In the genomic region with DNA sequence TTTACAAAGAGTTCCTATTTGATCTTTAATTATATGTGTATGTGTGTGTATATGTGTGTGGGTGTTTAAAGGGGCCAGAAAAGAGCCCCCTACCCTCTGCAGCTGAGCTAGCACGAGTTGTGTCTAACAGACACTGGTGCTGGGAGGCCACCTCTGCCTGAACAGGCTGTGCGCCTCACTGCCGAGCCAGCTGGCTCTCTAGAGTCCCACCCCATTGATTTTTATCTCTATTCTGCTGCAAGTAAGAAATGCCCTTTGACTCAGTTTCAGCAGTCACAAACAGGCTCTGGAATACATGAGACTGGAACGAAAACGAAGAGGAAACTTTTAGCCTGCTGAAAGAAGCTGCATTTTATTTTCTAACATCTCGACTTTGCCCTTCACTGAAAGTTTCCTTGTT, we compare ENCODE assay signal across 17 mouse cellular contexts. TPM values are rescaled to one million over a fixed set of nuclear protein-coding genes. Genes with fewer than 3 reads are reported as not detected.
DNase-seq lines count a peak whose midpoint lies in the region; ATAC-seq and TF ChIP-seq lines count a peak whose summit lies in the region.
"Had no signal": no experiment of that assay in that cellular context is flagged by ENCODE, and none has a peak within 500 bp of the region (broad histone marks: within the 10 kb centered on the region; RNA-seq: fewer than 3 reads in every experiment).

No protein-coding gene starts in this region.

- no peak for TF ChIP-seq CTCF in kidney, postnatal 0 days (IDR thresholded peaks at IDR 0.05; ENCODE audit: low read depth)

- no peak overlapping the region for H3K9ac ChIP-seq in heart, embryonic 12.5 days
- no peak overlapping the region for H3K9ac ChIP-seq in kidney, postnatal 0 days (ENCODE audit: low read depth, low read length)
- H3K9ac ChIP-seq: embryonic facial prominence, embryonic 13.5 days; forebrain, embryonic 12.5 days; hindbrain, embryonic 15.5 days; limb, embryonic 12.5 days; midbrain, embryonic 12.5 days had no signal

- H3K27me3 ChIP-seq in heart, embryonic 12.5 days (replicated peaks), result no peaks in the 10 kb centered on the region
- H3K27me3 ChIP-seq in kidney, postnatal 0 days (ENCODE audit: insufficient read depth, low read length), result no peaks in the 10 kb centered on the region
- H3K27me3 ChIP-seq: embryonic facial prominence, embryonic 13.5 days; forebrain, embryonic 12.5 days; hindbrain, embryonic 15.5 days; limb, embryonic 12.5 days; midbrain, embryonic 12.5 days had no signal

- ATAC-seq in heart, embryonic 12.5 days (ENCODE audit: insufficient number of reproducible peaks, low FRiP score), result no peak
- ATAC-seq in kidney, postnatal 0 days (replicated peaks; ENCODE audit: low FRiP score, low read depth), result no peak
- ATAC-seq in megakaryocyte progenitor cell, adult 5-6 weeks (replicated peaks; ENCODE audit: poor library complexity), result no peak

- no peak for DNase-seq in heart, adult 8-10 months (ENCODE audit: low spot score)
- DNase-seq in kidney, postnatal 0 days (ENCODE audit: low spot score), result peak; percentile 24
- DNase-seq in kidney, adult 9 months, result no peak
- DNase-seq in urinary bladder, postnatal 14 days (ENCODE audit: low spot score), result peak; percentile 35
- no peak for DNase-seq in urinary bladder, postnatal 10 days (ENCODE audit: low spot score)
- DNase-seq: adrenal gland, adult 8-10 months; cerebellum, postnatal 14 days; thymus, postnatal 25 days had no signal

- no peak overlapping the region for H3K27ac ChIP-seq in heart, embryonic 12.5 days (ENCODE audit: poor library complexity, severe bottlenecking)
- H3K27ac ChIP-seq in kidney, postnatal 0 days, result no peak overlapping the region
- H3K27ac ChIP-seq: embryonic facial prominence, embryonic 13.5 days; forebrain, embryonic 12.5 days; hindbrain, embryonic 15.5 days; limb, embryonic 12.5 days; midbrain, embryonic 12.5 days had no signal

- WGBS in heart, embryonic 12.5 days, result 35% methylated on average over 6 of the region's 6 CpGs
- 48% methylated on average over 6 of the region's 6 CpGs for WGBS in kidney, postnatal 0 days

- H3K9me3 ChIP-seq in heart, embryonic 12.5 days (replicated peaks), result peaks cover 7% of the 10 kb centered on the region
- no peaks in the 10 kb centered on the region for H3K9me3 ChIP-seq in kidney, postnatal 0 days (replicated peaks; ENCODE audit: low read length)
- H3K9me3 ChIP-seq: embryonic facial prominence, embryonic 13.5 days; forebrain, embryonic 12.5 days; hindbrain, embryonic 15.5 days; limb, embryonic 12.5 days; midbrain, embryonic 12.5 days had no signal

- peak overlapping the region; percentile 33 for H3K4me2 ChIP-seq in heart, embryonic 12.5 days
- H3K4me2 ChIP-seq in kidney, postnatal 0 days (ENCODE audit: low read length), result no peak overlapping the region
- H3K4me2 ChIP-seq: embryonic facial prominence, embryonic 13.5 days; forebrain, embryonic 12.5 days; hindbrain, embryonic 15.5 days; limb, embryonic 12.5 days; midbrain, embryonic 12.5 days had no signal

- H3K4me1 ChIP-seq in heart, embryonic 12.5 days (replicated peaks), result no peaks in the 10 kb centered on the region
- no peaks in the 10 kb centered on the region for H3K4me1 ChIP-seq in kidney, postnatal 0 days (replicated peaks; ENCODE audit: insufficient read depth, low read length)
- H3K4me1 ChIP-seq: embryonic facial prominence, embryonic 13.5 days; forebrain, embryonic 12.5 days; hindbrain, embryonic 15.5 days; limb, embryonic 12.5 days; midbrain, embryonic 12.5 days had no signal

- H3K36me3 ChIP-seq in heart, embryonic 12.5 days, result no peaks in the 10 kb centered on the region
- no peaks in the 10 kb centered on the region for H3K36me3 ChIP-seq in kidney, postnatal 0 days (ENCODE audit: insufficient read depth, low read length)
- H3K36me3 ChIP-seq: embryonic facial prominence, embryonic 13.5 days; forebrain, embryonic 12.5 days; hindbrain, embryonic 15.5 days; limb, embryonic 12.5 days; midbrain, embryonic 12.5 days had no signal

- H3K4me3 ChIP-seq in heart, embryonic 12.5 days, result no peak overlapping the region
- H3K4me3 ChIP-seq in kidney, postnatal 0 days (replicated peaks; ENCODE audit: low read depth, low read length), result no peak overlapping the region
- H3K4me3 ChIP-seq: embryonic facial prominence, embryonic 13.5 days; forebrain, embryonic 12.5 days; hindbrain, embryonic 15.5 days; limb, embryonic 12.5 days; midbrain, embryonic 12.5 days had no signal

RNA-seq across cellular contexts. Expression of a gene that starts 22.8 kb away (rescaled TPM):
- polyA plus RNA-seq in heart, embryonic 12.5 days (2016; fragmentation: Nextera tagmentation; extraction: Ambion mirVana), result not detected in 2 replicates
- not detected for total RNA-seq in heart, adult 8-10 months (2022)
- polyA plus RNA-seq in kidney, postnatal 0 days (2015; fragmentation: Nextera tagmentation; extraction: Ambion mirVana), result not detected in 2 replicates
- not detected in 2 replicates for total RNA-seq in megakaryocyte progenitor cell, adult 5-6 weeks (2015)
- total RNA-seq in megakaryocyte progenitor cell, adult 5-6 weeks (2017), result not detected in 2 replicates
- total RNA-seq: adrenal gland, adult 8-10 months; left cerebral cortex, adult 18-20 months had no signal
- polyA plus RNA-seq: C2C12; embryonic facial prominence, embryonic 13.5 days; forebrain, embryonic 12.5 days; hindbrain, embryonic 15.5 days; limb, embryonic 12.5 days; midbrain, embryonic 12.5 days had no signal

Comparison
In these comparisons a context has a peak if more than half of its experiments do, and no peak if none do; other contexts are left out.
1. DNase-seq: peak in kidney, postnatal 0 days (single experiment) and urinary bladder, postnatal 14 days (single experiment); none in heart, adult 8-10 months (single experiment), kidney, adult 9 months (single experiment) and urinary bladder, postnatal 10 days (single experiment).